Mouse (Mus musculus): ENCODE results near the gene Rflnb.
"Not testable (repeated sequence)": the region's sequence is repeated elsewhere in the genome, so short reads cannot be mapped to it uniquely, and the experiment has no call there.

Gene Rflnb

GRCm38 (mm10) chr11:76037581-76038294 lies 10.2 kb upstream of the Rflnb start:
- ATAC-seq (ENCODE audit: low TSS enrichment): no peak

GRCm38 (mm10) chr11:76035182-76035581 lies 7.6 kb upstream of the Rflnb start:
- ATAC-seq (ENCODE audit: low TSS enrichment): no peak

GRCm38 (mm10) chr11:76033836-76034235 lies 6.3 kb upstream of the Rflnb start:
- ATAC-seq (ENCODE audit: low TSS enrichment): peak; percentile 88

GRCm38 (mm10) chr11:76033359-76033758 lies 5.8 kb upstream of the Rflnb start:
- no peak for ATAC-seq (ENCODE audit: low TSS enrichment)

GRCm38 (mm10) chr11:76028072-76028465 lies 487 bp upstream of the Rflnb start:
- ATAC-seq (ENCODE audit: low TSS enrichment): no peak

GRCm38 (mm10) chr11:76026527-76027138 lies 949 bp downstream of the Rflnb start:
- ATAC-seq (ENCODE audit: low TSS enrichment): no peak

GRCm38 (mm10) chr11:76025080-76025583 lies 2.5 kb downstream of the Rflnb start:
- ATAC-seq (ENCODE audit: low TSS enrichment): no peak

- no peak for ATAC-seq (ENCODE audit: low TSS enrichment)
Observed at GRCm38 (mm10) chr11:76020916-76021315, 6.7 kb downstream of the Rflnb start.

GRCm38 (mm10) chr11:76019879-76020278 lies 7.7 kb downstream of the Rflnb start:
- ATAC-seq (ENCODE audit: low TSS enrichment): no peak

- ATAC-seq (ENCODE audit: low TSS enrichment): no peak
Observed at GRCm38 (mm10) chr11:76015814-76016213, 11.8 kb downstream of the Rflnb start.

- no peak for ATAC-seq (ENCODE audit: low TSS enrichment)
Observed at GRCm38 (mm10) chr11:76015251-76015650, 12.3 kb downstream of the Rflnb start.

- no peak for ATAC-seq (ENCODE audit: low TSS enrichment)
Observed at GRCm38 (mm10) chr11:76010838-76011624, 16.6 kb downstream of the Rflnb start.

- no peak for ATAC-seq (ENCODE audit: low TSS enrichment)
Observed at GRCm38 (mm10) chr11:76009101-76009500, 18.5 kb downstream of the Rflnb start.

- no peak for ATAC-seq (ENCODE audit: low TSS enrichment)
Observed at GRCm38 (mm10) chr11:76008162-76008561, 19.4 kb downstream of the Rflnb start.

- ATAC-seq (ENCODE audit: low TSS enrichment): not testable (repeated sequence)
Observed at GRCm38 (mm10) chr11:76004276-76004675, 23.3 kb downstream of the Rflnb start.

GRCm38 (mm10) chr11:76001237-76001878 lies 26.2 kb downstream of the Rflnb start:
- ATAC-seq (ENCODE audit: low TSS enrichment): no peak

- ATAC-seq (ENCODE audit: low TSS enrichment): peak; percentile 85
Observed at GRCm38 (mm10) chr11:76000701-76001100, 26.9 kb downstream of the Rflnb start.

GRCm38 (mm10) chr11:75999440-76000155 lies 28.0 kb downstream of the Rflnb start, which contains the start of gene 1700016K19Rik:
Gene 1700016K19Rik, plus strand, starts transcription at chr11:75999912.
- ATAC-seq (ENCODE audit: low TSS enrichment): peak; percentile 93

GRCm38 (mm10) chr11:75994357-75994756 lies 33.2 kb downstream of the Rflnb start:
- ATAC-seq (ENCODE audit: low TSS enrichment): no peak

- no peak for ATAC-seq (ENCODE audit: low TSS enrichment)
Observed at GRCm38 (mm10) chr11:75992481-75992880, 35.1 kb downstream of the Rflnb start.

GRCm38 (mm10) chr11:75991911-75992310 lies 35.7 kb downstream of the Rflnb start:
- no peak for ATAC-seq (ENCODE audit: low TSS enrichment)
